Mouse (Mus musculus) embryonic facial prominence, embryonic 10.5 days (tissue): ENCODE measurements at regions not wholly inside any gene's neighbourhood (a gene's known extent, or its start where the extent isn't known, plus 50 kb on each side); places are given as distances from the start of the nearest gene placed in this dataset.

Experiments used
- DNase-seq: peaks from one replicate; pipeline ENCODE4 v3.0.0-alpha.2; 2017; ENCODE audit warnings: low spot score
- H3K27ac ChIP-seq: fragments of 300-500 bp; sonication (generic); replicated peaks from 2 replicates; pipeline ENCODE4 v1.5.1; 2016; ENCODE audit warnings: mild to moderate bottlenecking
- H3K27me3 ChIP-seq: fragments of 300-500 bp; sonication (generic); replicated peaks from 2 replicates; pipeline ENCODE4 v1.6.1; 2016; ENCODE audit warnings: low read depth, mild to moderate bottlenecking; ENCODE audit not compliant: poor library complexity, severe bottlenecking
- H3K36me3 ChIP-seq: fragments of 300-500 bp; sonication (generic); replicated peaks from 2 replicates; pipeline ENCODE4 v1.6.1; 2016; ENCODE audit warnings: mild to moderate bottlenecking, moderate library complexity
- H3K4me1 ChIP-seq: fragments of 300-500 bp; sonication (generic); 2 replicates; pipeline ENCODE4 v1.6.1; 2016
- H3K4me3 ChIP-seq: fragments of 300-500 bp; sonication (generic); 2 replicates; pipeline ENCODE4 v1.5.1; 2016; ENCODE audit warnings: mild to moderate bottlenecking, moderate library complexity
- H3K9me3 ChIP-seq: fragments of 300-500 bp; sonication (generic); 2 replicates; pipeline ENCODE4 v1.6.1; 2016; ENCODE audit warnings: mild to moderate bottlenecking
- WGBS: fragments of 180-500 bp; shearing (Covaris S2); methylation state at CpG from one replicate; pipeline ENCODE4 v1.1.7; 2016; 5-methylcytosine and 5-hydroxymethylcytosine counted together

DNA sequence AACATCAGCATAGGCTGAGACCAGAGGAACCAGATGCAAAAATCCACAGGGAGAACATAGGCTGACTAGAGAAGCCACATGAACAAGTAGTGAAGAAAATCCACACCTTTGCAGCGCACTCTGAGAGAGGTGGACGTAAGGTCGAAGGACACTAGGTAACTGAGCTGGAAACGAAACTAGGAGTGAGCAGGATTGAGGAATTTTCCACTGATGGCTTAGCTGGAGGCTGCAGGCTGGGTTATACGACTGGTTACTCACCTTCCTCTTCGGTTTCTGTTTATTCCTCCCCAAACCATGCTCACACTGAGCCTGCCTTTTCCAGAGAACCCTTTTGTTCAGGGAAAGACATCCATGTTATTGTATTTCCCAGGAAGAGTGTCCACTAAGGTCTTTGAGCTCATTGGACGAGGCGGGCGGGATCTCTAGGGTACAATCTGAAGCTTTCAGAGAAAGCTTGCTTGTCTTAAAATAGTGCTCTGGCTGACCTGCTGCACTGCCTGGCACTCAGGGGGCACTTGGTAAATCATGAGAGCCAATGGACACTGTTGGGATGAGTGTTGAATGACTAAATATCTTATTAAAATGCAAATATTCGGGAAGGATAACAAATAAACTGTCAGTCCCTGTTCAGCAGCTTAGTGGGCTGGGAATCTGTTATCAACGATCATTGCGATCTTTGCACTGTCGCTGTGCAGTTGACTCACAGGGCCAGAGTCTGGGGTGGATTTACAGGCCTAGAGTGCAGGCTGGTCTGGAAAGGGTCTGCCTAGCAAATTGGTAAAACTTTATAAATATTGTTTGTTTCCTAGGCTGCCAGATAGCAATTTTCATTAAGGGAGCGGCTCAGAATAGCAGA lies 76.7 kb upstream of the Bbx start:
- H3K4me1 ChIP-seq, result no peaks in the 10 kb centered on the region
- no peaks in the 10 kb centered on the region for H3K27me3 ChIP-seq
- no peaks in the 10 kb centered on the region for H3K36me3 ChIP-seq
- WGBS, result 82% methylated on average over 14 of the region's 14 CpGs
- no peaks in the 10 kb centered on the region for H3K9me3 ChIP-seq
- no peak overlapping the region for H3K4me3 ChIP-seq
- H3K27ac ChIP-seq, result no peak overlapping the region
- DNase-seq, result no peak

DNA sequence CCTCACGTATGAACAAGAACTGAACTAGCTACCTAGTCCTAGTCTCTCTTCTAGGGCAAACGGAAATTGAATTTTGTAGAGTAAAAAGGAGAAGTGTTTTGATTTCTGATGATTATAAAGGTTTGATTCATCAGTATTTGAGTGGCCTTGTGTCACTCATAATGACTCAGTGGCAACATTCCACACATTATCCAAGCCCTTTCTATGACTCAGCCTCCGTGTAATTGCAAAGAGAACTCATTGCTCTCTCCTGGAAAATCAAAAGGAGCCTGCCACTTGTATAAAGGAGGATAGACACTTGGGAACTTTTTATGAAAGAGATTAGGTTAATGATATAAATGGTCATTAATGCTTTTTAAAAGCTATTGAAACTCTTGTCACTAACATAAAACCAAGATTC lies 72.4 kb upstream of the Bbx start:
- Histone ChIP-seq H3K4me3 (no peak overlapping the region), H3K9me3 (no peaks in the 10 kb centered on the region), H3K27ac (no peak overlapping the region), H3K36me3 (no peaks in the 10 kb centered on the region), H3K27me3 (no peaks in the 10 kb centered on the region), H3K4me1 (no peaks in the 10 kb centered on the region)
- WGBS, result 82% methylated on average over 3 of the region's 3 CpGs
- DNase-seq, result no peak

DNA sequence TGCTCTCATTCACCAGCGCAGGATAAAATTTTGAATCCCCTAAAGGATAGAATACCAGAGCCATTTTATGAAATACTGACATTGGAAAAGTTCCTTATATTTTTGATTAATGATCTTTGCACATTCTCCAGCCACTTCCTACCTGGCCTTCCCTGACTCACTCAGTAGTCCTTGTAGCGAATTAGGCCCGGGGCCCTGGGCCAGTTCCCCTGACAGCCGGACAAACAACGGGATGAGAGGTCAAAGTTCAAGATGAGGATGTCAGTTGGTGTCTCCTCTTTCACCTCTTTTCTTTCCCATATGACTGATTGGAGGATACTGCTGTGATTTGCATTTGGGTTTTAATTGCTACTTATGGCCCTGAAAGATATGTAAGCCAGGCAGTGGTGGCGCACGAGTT lies 66.7 kb upstream of the Bbx start:
- DNase-seq, result no peak
- no peak overlapping the region for H3K4me3 ChIP-seq
- no peaks in the 10 kb centered on the region for H3K36me3 ChIP-seq
- H3K27ac ChIP-seq, result no peak overlapping the region
- H3K9me3 ChIP-seq, result no peaks in the 10 kb centered on the region
- H3K27me3 ChIP-seq, result no peaks in the 10 kb centered on the region
- no peaks in the 10 kb centered on the region for H3K4me1 ChIP-seq
- WGBS, result 61% methylated on average over 7 of the region's 7 CpGs

DNA sequence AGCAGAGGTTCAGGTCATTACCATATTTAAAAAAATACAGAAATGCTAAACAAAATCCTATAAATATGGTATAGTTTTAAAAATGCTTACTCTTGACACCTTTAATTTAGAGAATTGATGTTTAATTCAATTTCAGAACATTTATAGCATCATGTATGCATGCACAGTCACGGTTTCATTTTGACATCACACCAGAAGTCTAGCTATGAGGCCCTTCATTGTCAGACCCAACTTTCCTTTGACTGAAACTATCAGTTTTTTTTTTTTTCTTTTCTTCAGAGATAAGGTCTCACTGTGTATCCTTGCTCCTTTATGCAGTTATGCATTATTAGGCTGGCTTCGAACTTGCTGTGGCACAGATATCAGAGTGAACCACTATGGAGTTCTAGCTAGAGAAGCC lies 61.5 kb upstream of the Bbx start:
- DNase-seq, result no peak
- Histone ChIP-seq H3K27me3 (no peaks in the 10 kb centered on the region), H3K4me1 (no peaks in the 10 kb centered on the region), H3K27ac (no peak overlapping the region), H3K4me3 (no peak overlapping the region), H3K36me3 (no peaks in the 10 kb centered on the region), H3K9me3 (no peaks in the 10 kb centered on the region)
- WGBS, result 95% methylated on average over 2 of the region's 2 CpGs

DNA sequence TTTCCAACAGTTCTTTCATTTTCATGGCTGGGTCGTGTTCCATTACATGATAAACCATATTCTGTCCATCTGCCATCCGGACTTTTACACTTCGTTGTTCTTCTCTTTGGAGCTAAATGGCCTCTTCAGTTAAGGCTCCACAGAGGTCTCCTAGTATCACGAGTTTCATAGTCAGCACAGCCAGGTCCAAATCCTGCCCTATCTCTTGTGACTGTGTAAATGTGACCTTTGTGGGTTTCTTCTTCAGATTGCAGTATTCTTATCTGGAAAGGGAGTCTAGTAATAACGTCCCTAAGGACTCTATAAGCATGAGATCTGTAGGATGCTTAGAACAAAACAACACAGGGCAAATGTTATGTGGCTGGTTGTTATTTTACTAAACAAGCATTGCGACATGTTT lies 57.1 kb upstream of the Bbx start:
- no peaks in the 10 kb centered on the region for H3K36me3 ChIP-seq
- 91% methylated on average over 6 of the region's 6 CpGs for WGBS
- no peaks in the 10 kb centered on the region for H3K4me1 ChIP-seq
- no peak for DNase-seq
- H3K4me3 ChIP-seq, result no peak overlapping the region
- no peaks in the 10 kb centered on the region for H3K27me3 ChIP-seq
- H3K27ac ChIP-seq, result no peak overlapping the region
- no peaks in the 10 kb centered on the region for H3K9me3 ChIP-seq

DNA sequence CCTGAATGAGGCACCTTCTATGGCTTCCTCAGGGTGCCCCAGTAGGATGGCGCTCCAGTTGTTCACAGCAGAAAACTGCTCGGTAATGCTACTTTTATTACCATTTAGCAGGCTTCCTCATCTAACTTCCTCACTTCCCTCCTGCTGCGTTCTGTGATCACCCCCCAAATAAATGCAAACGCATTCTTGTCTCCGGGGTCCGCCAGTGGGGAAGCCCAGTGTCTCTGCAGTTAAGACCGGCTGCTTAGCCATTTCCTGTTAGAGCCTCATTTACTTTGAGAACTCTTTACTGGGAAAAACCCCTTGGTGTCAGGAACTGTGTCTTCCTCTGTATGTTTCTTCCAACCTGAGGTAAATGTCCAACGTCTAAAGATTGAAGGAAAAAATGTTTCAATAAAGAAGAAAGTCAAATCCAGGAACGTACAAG lies 50.2 kb upstream of the Bbx start:
- H3K4me1 ChIP-seq, result 0 out of 2 replicates have a peak, but pooled peaks cover 5% of the 10 kb centered on the region
- H3K27me3 ChIP-seq, result no peaks in the 10 kb centered on the region
- no peaks in the 10 kb centered on the region for H3K9me3 ChIP-seq
- no peaks in the 10 kb centered on the region for H3K36me3 ChIP-seq
- no peak overlapping the region for H3K4me3 ChIP-seq
- no peak for DNase-seq
- WGBS, result 35% methylated on average over 9 of the region's 9 CpGs
- no peak overlapping the region for H3K27ac ChIP-seq
